Comparison of ENCODE assay signal across 10 mouse cellular contexts in genomic region chr8:126162748-126163371, GRCm38 (mm10).
A peak's percentile ranks its signal among the peaks of the same experiment; 100 is the strongest.
DNase-seq lines count a peak whose midpoint lies in the region; ATAC-seq and TF ChIP-seq lines count a peak whose summit lies in the region.
"Had no signal": no experiment of that assay in that cellular context is flagged by ENCODE, and none has a peak within 500 bp of the region (broad histone marks: within the 10 kb centered on the region; RNA-seq: fewer than 3 reads in every experiment).

No protein-coding gene starts in this region.

- TF ChIP-seq CTCF in stomach, postnatal 0 days (IDR thresholded peaks at IDR 0.05; ENCODE audit: low read depth) = no peak

- TF ChIP-seq EP300 in stomach, postnatal 0 days (optimal IDR thresholded peaks at IDR 0.05) = no peak

- no peaks in the 10 kb centered on the region for H3K36me3 ChIP-seq in forebrain, embryonic 10.5 days (replicated peaks)
- H3K36me3 ChIP-seq in forebrain, embryonic 11.5 days (ENCODE audit: control insufficient read depth, insufficient read depth, low read length) = no peaks in the 10 kb centered on the region
- H3K36me3 ChIP-seq in stomach, postnatal 0 days (ENCODE audit: control insufficient read depth, insufficient read depth, low read length) = no peaks in the 10 kb centered on the region
- H3K36me3 ChIP-seq: embryonic facial prominence, embryonic 15.5 days had no signal

- H3K4me2 ChIP-seq in forebrain, embryonic 11.5 days (ENCODE audit: low read depth, low read length, severe bottlenecking) = no peak overlapping the region
- no peak overlapping the region for H3K4me2 ChIP-seq in stomach, postnatal 0 days (replicated peaks; ENCODE audit: low read depth)
- H3K4me2 ChIP-seq: embryonic facial prominence, embryonic 15.5 days had no signal

- no peak overlapping the region for H3K9ac ChIP-seq in forebrain, embryonic 11.5 days (ENCODE audit: low read length)
- no peak overlapping the region for H3K9ac ChIP-seq in stomach, postnatal 0 days (ENCODE audit: low read length)
- H3K9ac ChIP-seq: embryonic facial prominence, embryonic 15.5 days had no signal

- 73% methylated on average over 11 of the region's 11 CpGs for WGBS in forebrain, embryonic 10.5 days
- WGBS in forebrain, embryonic 11.5 days = 66% methylated on average over 11 of the region's 11 CpGs
- 35% methylated on average over 11 of the region's 11 CpGs for WGBS in stomach, postnatal 0 days

- no peak overlapping the region for H3K4me3 ChIP-seq in forebrain, embryonic 10.5 days
- no peak overlapping the region for H3K4me3 ChIP-seq in forebrain, embryonic 11.5 days (ENCODE audit: low read depth, low read length)
- H3K4me3 ChIP-seq in stomach, postnatal 0 days (ENCODE audit: low read depth, low read length) = no peak overlapping the region
- H3K4me3 ChIP-seq: embryonic facial prominence, embryonic 15.5 days had no signal

- peaks cover 20% of the 10 kb centered on the region for H3K4me1 ChIP-seq in forebrain, embryonic 10.5 days
- H3K4me1 ChIP-seq in forebrain, embryonic 11.5 days (replicated peaks; ENCODE audit: control insufficient read depth, insufficient read depth, low read length) = no peaks in the 10 kb centered on the region
- no peaks in the 10 kb centered on the region for H3K4me1 ChIP-seq in stomach, postnatal 0 days (replicated peaks; ENCODE audit: control insufficient read depth, insufficient read depth)

- DNase-seq in forebrain, embryonic 10.5 days (ENCODE audit: extremely low spot score, low spot score) = no peak
- no peak for DNase-seq in forebrain, embryonic 11.5 days (ENCODE audit: low spot score)
- DNase-seq in frontal cortex, postnatal 14 days (ENCODE audit: low spot score in 2 of 2) = peak; percentile 53 to 60
- DNase-seq in left cerebral cortex, adult 11 months (ENCODE audit: low spot score) = peak; percentile 58
- peak; percentile 74 to 78 for DNase-seq in right cerebral cortex, postnatal 36 days (ENCODE audit: low spot score in 2 of 2)
- DNase-seq in stomach, postnatal 0 days (ENCODE audit: low spot score) = no peak
- no peak for DNase-seq in kidney, postnatal 36 days
- no peak for DNase-seq in urinary bladder, postnatal 10 days (ENCODE audit: low spot score)
- DNase-seq: heart, postnatal 10 days had no signal

- H3K27me3 ChIP-seq in forebrain, embryonic 10.5 days (ENCODE audit: poor library complexity, severe bottlenecking) = no peaks in the 10 kb centered on the region
- H3K27me3 ChIP-seq in forebrain, embryonic 11.5 days (ENCODE audit: control insufficient read depth, insufficient read depth, low read length) = no peaks in the 10 kb centered on the region
- no peaks in the 10 kb centered on the region for H3K27me3 ChIP-seq in stomach, postnatal 0 days (ENCODE audit: control insufficient read depth, insufficient read depth, low read length)
- H3K27me3 ChIP-seq: embryonic facial prominence, embryonic 15.5 days had no signal

- H3K9me3 ChIP-seq in forebrain, embryonic 10.5 days = no peaks in the 10 kb centered on the region
- H3K9me3 ChIP-seq in forebrain, embryonic 11.5 days (ENCODE audit: control insufficient read depth, low read length) = no peaks in the 10 kb centered on the region
- H3K9me3 ChIP-seq in stomach, postnatal 0 days (ENCODE audit: control insufficient read depth, low read length) = no peaks in the 10 kb centered on the region
- H3K9me3 ChIP-seq: embryonic facial prominence, embryonic 15.5 days had no signal

- ATAC-seq in forebrain, embryonic 11.5 days (replicated peaks; ENCODE audit: low FRiP score) = no peak
- ATAC-seq in stomach, postnatal 0 days (ENCODE audit: low FRiP score, low TSS enrichment) = no peak

- 0 out of 2 replicates have a peak overlapping the region, but pooled peaks have one; percentile 30 for H3K27ac ChIP-seq in forebrain, embryonic 10.5 days
- H3K27ac ChIP-seq in forebrain, embryonic 11.5 days (ENCODE audit: low read depth, low read length) = no peak overlapping the region
- no peak overlapping the region for H3K27ac ChIP-seq in stomach, postnatal 0 days (replicated peaks)
- H3K27ac ChIP-seq: embryonic facial prominence, embryonic 15.5 days had no signal

Comparison
In these comparisons a context has a peak if more than half of its experiments do, and no peak if none do; other contexts are left out.
1. DNase-seq: peak in frontal cortex, postnatal 14 days (2 of 2), left cerebral cortex, adult 11 months (single experiment) and right cerebral cortex, postnatal 36 days (2 of 2); none in forebrain, embryonic 10.5 days (single experiment), forebrain, embryonic 11.5 days (single experiment), stomach, postnatal 0 days (single experiment), kidney, postnatal 36 days (0 of 2) and urinary bladder, postnatal 10 days (single experiment).